Mouse (Mus musculus) left cerebral cortex, postnatal 25 days (tissue): Measurements from ENCODE around the gene Ankrd66. TPM values are rescaled to one million over a fixed set of nuclear protein-coding genes. Genes with fewer than 3 reads are reported as not detected.
"Not testable (repeated sequence)": the region's sequence is repeated elsewhere in the genome, so short reads cannot be mapped to it uniquely, and the experiment has no call there.

Source experiments
- DNase-seq, 2 experiments: peaks; one replicate each; pipeline ENCODE4 v3.0.0; 2022; ENCODE audit warnings: low spot score in 2 of 2, mixed read lengths in 1 of 2
- intact Hi-C: fragments of 180-260 bp; cut with DNase I; formaldehyde crosslinking; loops from one replicate; pipeline ENCODE4 v1.15.1; 2025
- total RNA-seq, 2 experiments: library from RNA; stranded (reverse); gene quantifications; 2 replicates each; pipeline ENCODE4 v1.2.3; 2021

Ankrd66 gene
- total RNA-seq, 2 experiments from 2014 or later, result 0.25 TPM; not detected in 1

- no peak for DNase-seq
- intact Hi-C loops, result no loop called here
These were observed 7.7 kb upstream of the Ankrd66 start for GRCm38 (mm10) chr17:43551122-43551630.

GRCm38 (mm10) chr17:43544040-43544439 lies 601 bp upstream of the Ankrd66 start:
- intact Hi-C loops, result no loop called here

GRCm38 (mm10) chr17:43538767-43539166 lies 4.7 kb downstream of the Ankrd66 start:
- intact Hi-C loops, result no loop called here
- no peak for DNase-seq

More at GRCm38 (mm10) chr17:43544040-43544439, 601 bp upstream of the Ankrd66 start:
- DNase-seq, result no peak

- intact Hi-C loops, DNase-seq: not testable (repeated sequence)
These were observed 6.6 kb downstream of the Ankrd66 start for GRCm38 (mm10) chr17:43536841-43537240.

GRCm38 (mm10) chr17:43534362-43535222 lies 8.8 kb downstream of the Ankrd66 start:
- intact Hi-C loops, result no loop called here
- peak in 1 of 2 experiments; percentile 27 for DNase-seq

- intact Hi-C loops, result no loop called here
- no peak for DNase-seq
These were observed 12.2 kb downstream of the Ankrd66 start for GRCm38 (mm10) chr17:43531192-43531591.

DNA sequence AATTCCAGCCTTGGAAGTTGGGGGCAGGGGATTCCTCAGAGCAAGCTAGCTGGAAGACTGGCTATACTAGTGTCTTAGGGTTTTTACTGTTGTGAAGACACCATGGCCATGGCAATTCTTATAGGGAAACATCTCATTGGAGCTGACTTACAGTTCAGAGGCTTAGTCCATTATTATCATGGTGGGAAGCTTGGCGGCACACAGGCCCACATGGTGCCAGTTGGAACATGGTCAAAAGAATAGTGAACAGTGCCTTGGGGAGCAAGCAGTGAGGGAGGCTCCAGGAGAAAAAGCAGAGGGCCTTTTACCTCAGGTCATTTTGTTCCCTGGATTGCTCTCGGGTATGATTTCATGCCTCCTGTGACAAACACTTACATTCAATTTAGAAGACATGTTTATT lies 12.9 kb downstream of the Ankrd66 start:
- DNase-seq, result no peak
- intact Hi-C loops, result no loop called here

GRCm38 (mm10) chr17:43520166-43520565 lies 23.3 kb downstream of the Ankrd66 start:
- intact Hi-C loops, result no loop called here
- DNase-seq, result no peak

- DNase-seq, result peak; percentile 61 to 72
- intact Hi-C loops, result loop anchor here (1.0 kb wide), 2 partner anchors 87 to 92 kb away; no protein-coding TSS in a partner anchor
These were observed 24.6 kb downstream of the Ankrd66 start for GRCm38 (mm10) chr17:43518644-43519409.

DNA sequence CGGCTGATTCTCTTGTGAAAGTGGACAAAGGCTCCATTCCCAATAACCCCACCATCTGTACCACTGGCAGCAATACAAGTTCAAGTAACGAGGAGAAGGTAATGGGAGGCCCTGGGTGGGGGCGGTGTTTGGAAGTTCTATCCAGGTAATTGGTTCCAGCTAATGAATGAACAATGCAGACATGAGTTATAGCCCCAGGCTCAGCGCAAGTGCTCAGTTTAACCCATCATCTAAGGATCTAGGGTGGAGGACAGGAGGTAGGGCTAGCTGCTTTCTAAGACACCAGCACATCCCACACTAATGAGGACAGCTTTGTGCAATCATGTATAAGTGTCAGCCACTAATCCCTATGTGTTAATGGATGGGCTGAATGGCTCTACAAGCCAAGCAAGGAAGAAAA lies 32.7 kb downstream of the Ankrd66 start:
- no peak for DNase-seq
- intact Hi-C loops, result no loop called here

DNA sequence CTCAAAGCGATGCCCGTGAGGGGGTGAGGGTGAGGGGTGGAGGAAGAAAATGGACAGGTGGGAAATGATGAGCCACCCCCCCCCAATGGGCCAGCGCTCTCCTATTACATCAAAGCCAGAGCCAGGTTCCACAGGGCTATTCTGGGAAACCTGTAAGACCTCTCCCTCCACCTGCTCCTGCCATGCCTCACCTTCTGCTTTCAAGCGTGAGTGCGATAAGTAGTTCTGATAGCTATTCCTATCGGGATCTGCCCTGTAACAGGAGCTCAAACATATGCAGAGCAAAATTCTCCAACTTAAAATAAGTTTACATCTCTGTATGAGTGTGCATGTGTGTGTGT lies 38.9 kb downstream of the Ankrd66 start:
- intact Hi-C loops, result no loop called here
- no peak for DNase-seq

DNA sequence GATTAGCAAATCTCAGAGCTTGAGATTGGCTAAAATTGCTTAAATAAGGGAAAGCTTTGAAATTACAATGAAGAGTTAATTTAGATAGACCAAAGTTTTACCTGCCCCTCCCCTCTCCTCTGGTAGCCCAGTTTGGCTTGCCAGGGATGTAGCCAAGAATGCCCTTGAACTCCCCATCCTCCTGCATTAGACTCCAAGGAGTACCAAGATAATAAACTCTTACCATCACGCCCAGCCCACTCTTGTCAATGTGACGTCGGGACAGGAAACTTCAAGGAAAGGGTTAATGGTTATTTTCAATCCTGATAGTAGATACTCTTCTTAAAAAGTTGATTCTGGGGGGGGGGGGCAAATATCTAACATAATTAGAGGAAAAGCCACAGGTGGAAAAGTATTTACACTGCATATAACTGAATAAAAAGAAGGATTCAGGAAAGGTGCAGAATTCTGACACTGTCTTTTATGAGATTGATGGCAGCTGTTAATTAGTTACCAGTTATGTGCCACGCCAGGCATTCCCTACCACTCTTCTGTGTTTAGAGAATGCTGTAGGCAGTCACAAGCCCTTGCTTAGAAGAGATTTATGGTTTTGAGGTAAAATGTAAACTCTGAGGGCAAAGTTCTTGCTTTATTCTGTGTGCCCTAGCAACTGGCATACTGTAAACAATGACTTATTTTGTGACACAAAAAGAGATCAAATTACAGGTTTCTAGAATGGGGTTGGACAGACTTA lies 39.4 kb downstream of the Ankrd66 start:
- DNase-seq, result no peak
- intact Hi-C loops, result no loop called here

DNA sequence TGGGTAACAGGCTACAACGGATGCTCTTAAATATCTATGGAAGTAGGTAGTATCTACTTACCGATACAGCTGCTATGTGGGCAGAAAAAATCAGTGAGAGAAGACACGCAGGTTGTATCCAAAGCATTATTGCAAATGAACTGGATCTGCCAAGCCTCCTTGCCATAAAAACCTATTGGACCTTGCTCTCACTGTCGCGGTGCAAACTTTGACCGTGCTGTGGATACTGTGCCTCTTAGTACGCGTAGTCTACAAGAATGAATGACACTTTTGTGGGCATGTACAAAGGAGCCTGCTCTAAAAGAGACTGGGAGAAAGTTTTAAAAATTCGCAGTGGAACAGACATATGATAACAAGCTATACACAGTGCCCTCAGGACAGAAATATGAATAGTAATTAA lies 40.8 kb downstream of the Ankrd66 start, which contains the start of gene Mep1a:
TSS of gene Mep1a (minus strand) at position 221 of the 400 bp plus-strand sequence.
- no peak for DNase-seq
- intact Hi-C loops, result no loop called here

GRCm38 (mm10) chr17:43501631-43502030 lies 41.8 kb downstream of the Ankrd66 start:
- intact Hi-C loops, result no loop called here
- DNase-seq, result no peak

DNA sequence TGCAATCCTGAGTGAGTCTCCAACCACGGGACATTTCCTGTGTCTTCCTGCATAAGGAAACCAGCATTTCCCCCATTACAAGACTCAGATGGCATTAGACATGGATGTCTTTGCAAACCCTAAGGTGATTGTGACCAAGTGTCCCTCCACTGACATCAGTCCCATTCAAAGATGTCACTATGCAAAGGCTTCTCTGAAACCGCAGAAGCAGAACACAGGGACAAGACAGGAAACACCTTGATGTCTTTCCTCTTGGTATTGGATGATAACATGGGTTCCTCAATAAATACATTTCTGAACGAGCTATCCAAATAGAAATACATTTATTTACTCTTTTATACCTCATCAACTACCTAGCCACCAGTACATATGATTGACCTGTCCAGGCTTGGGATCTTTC lies 42.2 kb downstream of the Ankrd66 start:
- DNase-seq, result no peak
- intact Hi-C loops, result no loop called here

DNA sequence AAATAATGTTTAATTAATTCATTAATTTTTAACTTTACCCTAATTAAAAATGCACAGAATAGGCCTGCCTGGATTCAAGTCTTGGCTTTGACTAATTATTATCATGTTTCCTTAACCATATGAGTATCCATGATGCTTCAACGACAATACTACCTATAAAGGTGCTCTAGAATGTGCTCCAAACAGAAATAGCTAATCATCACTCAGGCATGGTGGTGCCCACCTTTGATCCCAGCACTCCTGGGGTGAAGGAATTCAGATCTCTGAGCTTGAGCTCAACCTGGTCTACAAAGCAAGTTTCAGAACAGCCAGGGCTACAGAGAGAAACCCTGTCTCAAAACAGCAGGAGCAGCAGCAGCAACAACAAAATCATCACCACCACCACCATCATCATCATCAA lies 42.9 kb downstream of the Ankrd66 start:
- DNase-seq, result no peak
- intact Hi-C loops, result no loop called here

- intact Hi-C loops, result no loop called here
These were observed 45.9 kb downstream of the Ankrd66 start for GRCm38 (mm10) chr17:43497521-43497920.

GRCm38 (mm10) chr17:43495502-43495901 lies 47.9 kb downstream of the Ankrd66 start:
- intact Hi-C loops, result no loop called here
- DNase-seq, result no peak

More at GRCm38 (mm10) chr17:43497521-43497920, 45.9 kb downstream of the Ankrd66 start:
- no peak for DNase-seq

GRCm38 (mm10) chr17:43490371-43490770 lies 53.1 kb downstream of the Ankrd66 start:
- intact Hi-C loops, DNase-seq: not testable (repeated sequence)
